Mouse (Mus musculus) lung, postnatal 4 days (tissue): Measurements from ENCODE around the gene Dlgap5.
A peak's percentile ranks its signal among the peaks of the same experiment; 100 is the strongest.
"Not testable (repeated sequence)": the region's sequence is repeated elsewhere in the genome, so short reads cannot be mapped to it uniquely, and the experiment has no call there.

Source experiments
- DNase-seq, 2 experiments: peaks; one replicate each; pipeline ENCODE4 v3.0.0; 2021

Gene Dlgap5

GRCm38 (mm10) chr14:47417775-47418665 lies at the start of gene Dlgap5:
TSS of gene Dlgap5 (minus strand) at chr14:47418407.
- peak; percentile 94 to 95 for DNase-seq

GRCm38 (mm10) chr14:47465468-47466175 lies 47.4 kb upstream of the Dlgap5 start:
- DNase-seq, result no peak

GRCm38 (mm10) chr14:47464426-47464825 lies 46.2 kb upstream of the Dlgap5 start:
- no peak for DNase-seq

GRCm38 (mm10) chr14:47462877-47463460 lies 44.8 kb upstream of the Dlgap5 start:
- DNase-seq, result no peak

- DNase-seq, result no peak
Measured at GRCm38 (mm10) chr14:47462453-47462852, 44.2 kb upstream of the Dlgap5 start.

GRCm38 (mm10) chr14:47461997-47462396 lies 43.8 kb upstream of the Dlgap5 start:
- DNase-seq, result no peak

- DNase-seq, result peak in 1 of 2 experiments; percentile 32
Measured at GRCm38 (mm10) chr14:47459556-47459955, 41.3 kb upstream of the Dlgap5 start.

GRCm38 (mm10) chr14:47450121-47450520 lies 31.9 kb upstream of the Dlgap5 start, which contains the start of gene Fbxo34:
TSS of gene Fbxo34 (plus strand) at chr14:47450421.
- not testable (repeated sequence) for DNase-seq

GRCm38 (mm10) chr14:47445331-47446095 lies 27.3 kb upstream of the Dlgap5 start:
- no peak for DNase-seq

- no peak for DNase-seq
Measured at GRCm38 (mm10) chr14:47444907-47445306, 26.7 kb upstream of the Dlgap5 start.

- no peak for DNase-seq
Measured at GRCm38 (mm10) chr14:47438947-47439346, 20.7 kb upstream of the Dlgap5 start.

GRCm38 (mm10) chr14:47432987-47433386 lies 14.8 kb upstream of the Dlgap5 start:
- DNase-seq, result no peak

- no peak for DNase-seq
Measured at GRCm38 (mm10) chr14:47422466-47422865, 4.3 kb upstream of the Dlgap5 start.

GRCm38 (mm10) chr14:47421606-47422005 lies 3.4 kb upstream of the Dlgap5 start:
- no peak for DNase-seq

GRCm38 (mm10) chr14:47419723-47420276 lies 1.6 kb upstream of the Dlgap5 start:
- no peak for DNase-seq

GRCm38 (mm10) chr14:47419034-47419625 lies 923 bp upstream of the Dlgap5 start:
- DNase-seq, result no peak

- DNase-seq, result no peak
Measured at GRCm38 (mm10) chr14:47418666-47418991, 422 bp upstream of the Dlgap5 start.

GRCm38 (mm10) chr14:47417346-47417745 lies 861 bp downstream of the Dlgap5 start:
- no peak for DNase-seq

- DNase-seq, result no peak
Measured at GRCm38 (mm10) chr14:47406000-47406399, 12.2 kb downstream of the Dlgap5 start.

- DNase-seq, result no peak
Measured at GRCm38 (mm10) chr14:47402735-47403134, 15.5 kb downstream of the Dlgap5 start.

GRCm38 (mm10) chr14:47396165-47396652 lies 22.0 kb downstream of the Dlgap5 start:
- DNase-seq, result peak in 1 of 2 experiments; percentile 19
